Mouse (Mus musculus) heart, embryonic 10.5 days (tissue): ENCODE results near the gene Lims1. TPM values are rescaled to one million over a fixed set of nuclear protein-coding genes. Genes with fewer than 3 reads are reported as not detected.
"Not testable (repeated sequence)": the region's sequence is repeated elsewhere in the genome, so short reads cannot be mapped to it uniquely, and the experiment has no call there.

Experiments used
- DNase-seq: peaks from one replicate; pipeline ENCODE4 v3.0.0-alpha.2; 2017; ENCODE audit warnings: low spot score
- H3K27ac ChIP-seq: fragments of 300-500 bp; sonication (generic); 2 replicates; pipeline ENCODE4 v1.5.1; 2016; ENCODE audit warnings: mild to moderate bottlenecking
- H3K27me3 ChIP-seq: fragments of 300-500 bp; sonication (generic); 2 replicates; pipeline ENCODE4 v1.6.1; 2016; ENCODE audit warnings: mild to moderate bottlenecking; ENCODE audit not compliant: poor library complexity, insufficient read depth, severe bottlenecking
- H3K36me3 ChIP-seq: fragments of 300-500 bp; sonication (generic); 2 replicates; pipeline ENCODE4 v1.6.1; 2016; ENCODE audit warnings: mild to moderate bottlenecking, moderate library complexity
- H3K4me1 ChIP-seq: fragments of 300-500 bp; sonication (generic); 2 replicates; pipeline ENCODE4 v1.6.1; 2016; ENCODE audit warnings: mild to moderate bottlenecking
- H3K4me3 ChIP-seq: fragments of 300-500 bp; sonication (generic); 2 replicates; pipeline ENCODE4 v1.5.1; 2016; ENCODE audit warnings: mild to moderate bottlenecking, moderate library complexity
- H3K9me3 ChIP-seq: fragments of 300-500 bp; sonication (generic); 2 replicates; pipeline ENCODE4 v1.6.1; 2016; ENCODE audit warnings: mild to moderate bottlenecking, moderate library complexity
- WGBS: fragments of 180-500 bp; shearing (Covaris S2); methylation state at CpG from one replicate; pipeline ENCODE4 v1.1.7; 2016; 5-methylcytosine and 5-hydroxymethylcytosine counted together
- polyA plus RNA-seq: library from polyadenylated mRNA; unstranded; fragments of >200 nt; fragmentation: Nextera tagmentation; extraction: Ambion mirVana; gene quantifications from 2 replicates; pipeline ENCODE4 v1.2.1, GENCODE M21; 2016

Lims1 gene
- polyA plus RNA-seq, 1 experiment from 2014 or later = 121 TPM

- WGBS = 92% methylated on average over 8 of the region's 8 CpGs
- DNase-seq = no peak
Measured at GRCm38 (mm10) chr10:58328517-58329108, 5.3 kb downstream of the Lims1 start.

GRCm38 (mm10) chr10:58330635-58331034, 7.4 kb downstream of the Lims1 start:
- no peak for DNase-seq
- Histone ChIP-seq H3K27me3 (no peaks in the 10 kb centered on the region), H3K27ac (no peak overlapping the region), H3K36me3 (0 out of 2 replicates have a peak, but pooled peaks cover 2% of the 10 kb centered on the region), H3K4me3 (no peak overlapping the region), H3K4me1 (peaks cover 16% of the 10 kb centered on the region), H3K9me3 (no peaks in the 10 kb centered on the region)

More at GRCm38 (mm10) chr10:58328517-58329108, 5.3 kb downstream of the Lims1 start:
- H3K9me3 ChIP-seq = no peaks in the 10 kb centered on the region
- H3K4me1 ChIP-seq = peaks cover 17% of the 10 kb centered on the region; the same call in 1 of the 2 replicates
- H3K27ac ChIP-seq = no peak overlapping the region
- 0 out of 2 replicates have a peak, but pooled peaks cover 2% of the 10 kb centered on the region for H3K36me3 ChIP-seq
- no peaks in the 10 kb centered on the region for H3K27me3 ChIP-seq
- H3K4me3 ChIP-seq = no peak overlapping the region

GRCm38 (mm10) chr10:58331741-58332140, 8.5 kb downstream of the Lims1 start:
- no peak for DNase-seq
- H3K27ac ChIP-seq = no peak overlapping the region
- H3K4me1 ChIP-seq = peaks cover 19% of the 10 kb centered on the region

GRCm38 (mm10) chr10:58333414-58333813, 10.1 kb downstream of the Lims1 start:
- 57% methylated on average over 5 of the region's 5 CpGs for WGBS
- no peaks in the 10 kb centered on the region for H3K27me3 ChIP-seq
- H3K27ac ChIP-seq = no peak overlapping the region
- H3K4me3 ChIP-seq = no peak overlapping the region
- H3K4me1 ChIP-seq = peaks cover 21% of the 10 kb centered on the region
- H3K36me3 ChIP-seq = 0 out of 2 replicates have a peak, but pooled peaks cover 2% of the 10 kb centered on the region
- H3K9me3 ChIP-seq = no peaks in the 10 kb centered on the region
- DNase-seq = no peak

More at GRCm38 (mm10) chr10:58331741-58332140, 8.5 kb downstream of the Lims1 start:
- Histone ChIP-seq H3K9me3 (no peaks in the 10 kb centered on the region), H3K36me3 (0 out of 2 replicates have a peak, but pooled peaks cover 2% of the 10 kb centered on the region), H3K4me3 (no peak overlapping the region), H3K27me3 (no peaks in the 10 kb centered on the region)

DNA sequence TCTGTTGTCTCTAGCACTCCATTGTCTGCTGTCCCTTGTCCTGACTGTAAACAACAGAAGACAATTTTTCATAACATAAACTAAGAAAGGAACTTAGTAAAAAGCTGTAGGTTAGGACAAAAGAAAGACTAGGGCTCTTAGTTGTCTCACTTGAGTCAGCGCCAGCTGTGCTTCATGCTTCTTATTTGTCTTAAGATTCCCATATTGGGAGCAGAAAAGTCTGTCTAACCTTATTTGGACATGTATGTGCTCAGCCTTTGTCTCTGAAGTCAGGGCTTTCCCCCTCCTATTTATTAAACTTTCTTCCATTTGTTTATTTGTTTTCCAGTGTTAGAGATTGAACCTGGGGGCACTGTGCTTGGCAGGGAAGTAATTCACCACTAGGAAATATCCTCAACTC, 12.9 kb downstream of the Lims1 start:
- no peak for DNase-seq
- WGBS = 90% methylated on average over 1 of the region's 1 CpGs
- Histone ChIP-seq H3K9me3 (no peaks in the 10 kb centered on the region), H3K27me3 (no peaks in the 10 kb centered on the region), H3K4me1 (peaks cover 38% of the 10 kb centered on the region), H3K27ac (no peak overlapping the region), H3K4me3 (no peak overlapping the region), H3K36me3 (no peaks in the 10 kb centered on the region)

DNA sequence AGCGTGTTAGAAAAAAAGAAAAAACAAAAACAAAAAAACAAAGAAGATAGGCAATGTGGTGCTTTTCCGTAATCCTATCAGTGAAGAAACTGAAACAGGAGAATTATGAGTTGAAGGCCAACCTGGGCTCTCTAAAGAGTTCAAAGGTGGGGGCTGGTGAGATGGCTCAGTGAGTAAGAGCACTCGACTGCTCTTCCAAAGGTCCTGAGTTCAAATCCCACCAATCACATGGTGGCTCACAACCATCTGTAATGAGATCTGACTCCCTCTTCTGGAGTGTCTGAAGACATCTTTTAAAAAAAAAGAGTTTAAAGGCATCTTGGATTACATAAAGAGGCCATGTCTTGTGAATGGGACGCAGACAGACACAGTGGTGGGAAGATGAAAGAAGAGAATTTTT, 13.8 kb downstream of the Lims1 start:
- not testable (repeated sequence) for DNase-seq, H3K36me3 ChIP-seq, H3K27ac ChIP-seq, H3K4me3 ChIP-seq, H3K9me3 ChIP-seq, H3K27me3 ChIP-seq
- H3K4me1 ChIP-seq = peaks cover 41% of the 10 kb centered on the region
- WGBS = 89% methylated on average over 4 of the region's 4 CpGs

DNA sequence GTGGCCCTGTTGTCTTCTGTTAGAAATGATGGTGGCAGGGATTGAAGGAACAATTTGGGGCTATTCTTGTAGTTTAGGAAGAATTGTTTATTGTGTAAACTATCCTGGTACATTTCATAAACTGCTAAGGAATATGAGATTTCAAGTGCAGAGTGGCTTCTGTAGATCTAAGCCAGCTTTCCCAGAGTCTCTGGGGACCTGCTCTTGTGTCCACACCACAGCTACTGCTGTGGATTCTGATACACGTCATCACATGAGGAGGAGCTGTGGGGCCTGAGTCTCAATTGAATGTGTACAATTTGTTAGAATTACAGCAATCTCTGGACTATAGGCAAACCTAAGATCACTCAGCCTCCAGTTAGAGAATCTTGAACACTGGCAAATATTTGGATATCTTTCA, 15.3 kb downstream of the Lims1 start:
- Histone ChIP-seq H3K27ac (peak overlapping the region; percentile 52; the same call in 1 of the 2 replicates), H3K4me3 (no peak overlapping the region), H3K36me3 (no peaks in the 10 kb centered on the region), H3K4me1 (peaks cover 39% of the 10 kb centered on the region), H3K27me3 (no peaks in the 10 kb centered on the region), H3K9me3 (no peaks in the 10 kb centered on the region)
- WGBS = 35% methylated on average over 1 of the region's 1 CpGs
- DNase-seq = no peak

DNA sequence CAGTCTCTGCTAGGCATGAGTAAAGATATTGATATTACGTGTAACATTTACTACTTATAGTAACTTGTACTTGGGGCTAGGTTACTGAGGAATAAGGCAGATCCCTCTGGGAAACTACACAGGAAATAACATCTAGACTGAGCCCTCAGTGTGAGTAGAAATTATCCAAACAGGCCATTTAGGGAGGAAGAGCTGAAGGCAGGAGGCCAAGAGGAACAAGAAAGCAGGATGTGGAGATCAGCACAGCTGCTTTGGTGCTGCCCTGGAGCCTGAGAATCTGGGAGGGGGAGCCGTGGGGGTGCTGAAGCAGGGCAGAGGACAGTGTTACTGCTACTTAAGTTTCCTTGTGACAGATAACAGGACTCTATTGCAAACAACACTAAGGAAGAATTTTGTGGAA, 18.4 kb downstream of the Lims1 start:
- Histone ChIP-seq H3K4me3 (no peak overlapping the region), H3K36me3 (peaks cover 5% of the 10 kb centered on the region; the same call in 1 of the 2 replicates), H3K27me3 (no peaks in the 10 kb centered on the region), H3K27ac (peak overlapping the region; percentile 72; the same call in 1 of the 2 replicates), H3K9me3 (no peaks in the 10 kb centered on the region), H3K4me1 (peaks cover 44% of the 10 kb centered on the region)
- DNase-seq = no peak
- 39% methylated on average over 2 of the region's 2 CpGs for WGBS

GRCm38 (mm10) chr10:58342199-58342598, 18.9 kb downstream of the Lims1 start:
- DNase-seq = no peak
- 82% methylated on average over 2 of the region's 2 CpGs for WGBS
- Histone ChIP-seq H3K27ac (peak overlapping the region; percentile 57), H3K36me3 (peaks cover 5% of the 10 kb centered on the region; the same call in 1 of the 2 replicates), H3K9me3 (no peaks in the 10 kb centered on the region), H3K27me3 (no peaks in the 10 kb centered on the region), H3K4me1 (peaks cover 49% of the 10 kb centered on the region), H3K4me3 (no peak overlapping the region)

- Histone ChIP-seq H3K27ac (no peak overlapping the region), H3K36me3 (peaks cover 9% of the 10 kb centered on the region; the same call in 1 of the 2 replicates), H3K4me1 (peaks cover 43% of the 10 kb centered on the region), H3K9me3 (no peaks in the 10 kb centered on the region), H3K4me3 (no peak overlapping the region), H3K27me3 (no peaks in the 10 kb centered on the region)
- no peak for DNase-seq
- WGBS = 82% methylated on average over 3 of the region's 3 CpGs
Measured at GRCm38 (mm10) chr10:58343552-58343951, 20.3 kb downstream of the Lims1 start.

GRCm38 (mm10) chr10:58350600-58350999, 27.3 kb downstream of the Lims1 start:
- H3K27ac ChIP-seq = 0 out of 2 replicates have a peak overlapping the region, but pooled peaks have one; percentile 29
- H3K27me3 ChIP-seq = no peaks in the 10 kb centered on the region
- H3K9me3 ChIP-seq = no peaks in the 10 kb centered on the region
- WGBS = 84% methylated on average over 3 of the region's 3 CpGs
- no peak overlapping the region for H3K4me3 ChIP-seq
- H3K36me3 ChIP-seq = peaks cover 9% of the 10 kb centered on the region; the same call in 1 of the 2 replicates
- H3K4me1 ChIP-seq = peaks cover 54% of the 10 kb centered on the region
- no peak for DNase-seq

DNA sequence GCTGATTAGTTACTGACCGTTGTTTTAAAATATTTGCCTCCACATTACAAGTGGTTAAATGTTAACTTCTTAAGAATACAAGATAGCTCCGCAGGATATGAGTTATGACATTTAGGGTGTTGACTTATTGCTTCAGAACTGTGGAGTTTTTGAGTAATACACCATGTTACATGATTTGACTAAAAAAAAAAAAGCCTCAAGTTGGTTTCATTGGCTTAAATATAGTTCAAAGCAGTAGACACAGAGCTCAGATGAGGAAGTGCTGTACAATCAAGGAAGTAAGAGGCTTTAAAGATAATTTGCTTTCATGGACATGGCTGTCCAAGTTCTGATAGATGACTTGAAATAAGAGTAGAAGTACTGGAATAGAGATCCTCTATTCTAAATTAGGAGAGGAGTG, 28.4 kb downstream of the Lims1 start:
- no peaks in the 10 kb centered on the region for H3K27me3 ChIP-seq
- peaks cover 54% of the 10 kb centered on the region for H3K4me1 ChIP-seq
- H3K4me3 ChIP-seq = no peak overlapping the region
- 68% methylated on average over 2 of the region's 2 CpGs for WGBS
- no peak overlapping the region for H3K27ac ChIP-seq
- H3K9me3 ChIP-seq = no peaks in the 10 kb centered on the region
- DNase-seq = no peak
- peaks cover 9% of the 10 kb centered on the region; the same call in 1 of the 2 replicates for H3K36me3 ChIP-seq

DNA sequence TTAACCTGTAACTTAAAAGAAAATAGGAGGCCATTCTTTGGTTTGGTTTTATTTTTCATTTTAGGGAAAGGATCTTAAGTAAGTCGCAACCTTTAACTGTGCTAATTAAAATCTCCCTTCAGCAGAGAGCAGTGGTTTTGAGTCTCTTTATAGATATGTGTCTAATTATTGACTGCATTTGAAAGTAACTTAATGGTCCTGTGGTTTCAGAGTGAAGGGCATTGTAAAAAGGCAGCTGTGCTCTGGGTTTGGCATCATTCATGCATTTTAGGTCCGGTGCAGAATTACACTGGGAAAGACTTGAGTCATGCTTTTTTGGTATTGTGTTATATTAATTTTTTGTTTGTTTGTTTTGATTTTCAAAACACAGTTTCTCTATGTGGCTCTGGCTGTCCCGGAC, 29.1 kb downstream of the Lims1 start:
- peaks cover 9% of the 10 kb centered on the region; the same call in 1 of the 2 replicates for H3K36me3 ChIP-seq
- peaks cover 47% of the 10 kb centered on the region for H3K4me1 ChIP-seq
- no peaks in the 10 kb centered on the region for H3K9me3 ChIP-seq
- H3K27ac ChIP-seq = no peak overlapping the region
- H3K27me3 ChIP-seq = no peaks in the 10 kb centered on the region
- WGBS = 89% methylated on average over 3 of the region's 3 CpGs
- no peak overlapping the region for H3K4me3 ChIP-seq
- no peak for DNase-seq
